Comparison of ENCODE assay signal across 11 mouse cellular contexts in the genomic region with DNA sequence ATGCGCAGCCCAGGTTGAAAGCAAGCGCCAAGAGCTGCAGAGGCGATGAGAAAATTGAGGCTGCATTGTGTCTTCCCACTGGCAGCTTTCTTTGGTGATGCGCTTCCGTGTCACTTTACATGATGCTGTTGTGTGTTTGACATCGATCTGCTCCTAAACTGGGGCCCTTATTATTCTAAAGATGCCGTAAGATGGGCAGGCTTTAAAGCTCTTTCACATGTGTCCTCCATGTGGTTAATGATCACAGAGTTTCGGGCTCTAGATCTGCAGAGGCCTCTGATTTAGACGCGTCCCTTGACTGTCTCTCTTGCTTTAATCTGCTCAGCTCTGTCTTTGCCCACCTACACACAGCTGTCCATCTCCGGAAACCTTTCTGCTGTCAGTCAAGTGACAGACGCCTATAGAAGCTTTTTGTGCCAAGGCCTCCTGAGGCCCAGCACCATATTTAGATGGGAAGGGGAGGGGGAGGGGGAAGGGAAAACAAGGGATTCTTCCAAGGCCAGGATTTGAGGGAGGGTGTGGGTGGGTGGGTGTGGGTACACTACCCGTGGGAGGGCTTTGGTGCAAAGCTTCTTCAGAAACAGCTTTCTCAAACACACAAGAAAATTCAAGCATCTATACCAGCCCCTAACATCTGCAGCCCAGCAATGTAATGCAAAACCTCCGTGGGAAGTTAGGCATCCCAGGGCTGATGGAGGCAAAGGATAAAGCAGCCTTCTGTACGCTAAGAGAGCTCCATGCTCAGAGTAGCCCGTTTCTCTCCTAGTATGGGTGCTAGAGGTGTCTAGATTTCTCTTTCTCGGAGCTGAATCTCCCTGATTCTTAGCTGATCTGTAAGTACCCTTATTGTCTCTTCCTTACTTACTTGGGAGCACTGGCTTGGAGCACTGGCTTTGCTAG. TPM values are rescaled to one million over a fixed set of nuclear protein-coding genes. Genes with fewer than 3 reads are reported as not detected.
DNase-seq lines count a peak whose midpoint lies in the region; ATAC-seq lines count a peak whose summit lies in the region.
"Had no signal": no experiment of that assay in that cellular context is flagged by ENCODE, and none has a peak within 500 bp of the region (broad histone marks: within the 10 kb centered on the region; RNA-seq: fewer than 3 reads in every experiment).

No protein-coding gene starts in this region.

- 0 out of 2 replicates have a peak overlapping the region, but pooled peaks have one; percentile 26 for H3K4me2 ChIP-seq in heart, embryonic 14.5 days (ENCODE audit: low read length)
- H3K4me2 ChIP-seq in forebrain, embryonic 16.5 days (ENCODE audit: low read length) = peak overlapping the region; percentile 43
- peak overlapping the region; percentile 42 for H3K4me2 ChIP-seq in midbrain, embryonic 12.5 days (replicated peaks)
- H3K4me2 ChIP-seq: liver, embryonic 15.5 days had no signal

- peaks cover 3% of the 10 kb centered on the region; the same call in 1 of the 2 replicates for H3K27me3 ChIP-seq in heart, embryonic 14.5 days (ENCODE audit: control insufficient read depth, insufficient read depth, low read length)
- peaks cover 42% of the 10 kb centered on the region for H3K27me3 ChIP-seq in embryonic facial prominence, embryonic 10.5 days (replicated peaks; ENCODE audit: low read depth, poor library complexity, severe bottlenecking)
- H3K27me3 ChIP-seq in forebrain, embryonic 16.5 days (replicated peaks; ENCODE audit: control insufficient read depth, insufficient read depth, low read length) = no peaks in the 10 kb centered on the region
- peaks cover 25% of the 10 kb centered on the region for H3K27me3 ChIP-seq in midbrain, embryonic 12.5 days

- H3K9me3 ChIP-seq in heart, embryonic 14.5 days (ENCODE audit: control insufficient read depth, low read length) = no peaks in the 10 kb centered on the region
- H3K9me3 ChIP-seq in embryonic facial prominence, embryonic 10.5 days = no peaks in the 10 kb centered on the region
- no peaks in the 10 kb centered on the region for H3K9me3 ChIP-seq in forebrain, embryonic 16.5 days (ENCODE audit: control insufficient read depth, low read length)
- no peaks in the 10 kb centered on the region for H3K9me3 ChIP-seq in midbrain, embryonic 12.5 days
- H3K9me3 ChIP-seq: liver, embryonic 15.5 days had no signal

- no peak overlapping the region for H3K27ac ChIP-seq in heart, embryonic 14.5 days (replicated peaks in 1 of 2; ENCODE audit: control insufficient read depth in 1 of 2, insufficient read depth in 1 of 2, low read depth in 2 of 2, low read length in 2 of 2)
- peak overlapping the region; percentile 57; the same call in 1 of the 2 replicates for H3K27ac ChIP-seq in embryonic facial prominence, embryonic 10.5 days (replicated peaks)
- peak overlapping the region; percentile 22; the same call in 1 of the 2 replicates for H3K27ac ChIP-seq in forebrain, embryonic 16.5 days (ENCODE audit: low read length)
- peak overlapping the region; percentile 75 for H3K27ac ChIP-seq in midbrain, embryonic 12.5 days (replicated peaks)
- H3K27ac ChIP-seq: liver, embryonic 15.5 days; stomach, postnatal 0 days had no signal

- H3K9ac ChIP-seq in heart, embryonic 14.5 days (ENCODE audit: low read length) = no peak overlapping the region
- 0 out of 2 replicates have a peak overlapping the region, but pooled peaks have one; percentile 44 for H3K9ac ChIP-seq in forebrain, embryonic 16.5 days (replicated peaks; ENCODE audit: low read depth, low read length)
- H3K9ac ChIP-seq in midbrain, embryonic 12.5 days (replicated peaks) = no peak overlapping the region
- H3K9ac ChIP-seq: liver, embryonic 15.5 days had no signal

- no peak for ATAC-seq in heart, embryonic 14.5 days (ENCODE audit: insufficient number of reproducible peaks, insufficient read depth, low FRiP score, low read depth)
- peak; percentile 56 for ATAC-seq in forebrain, embryonic 16.5 days
- ATAC-seq in midbrain, embryonic 12.5 days (ENCODE audit: low FRiP score, low read depth) = peak; percentile 87
- ATAC-seq in megakaryocyte progenitor cell, adult 5-6 weeks (replicated peaks; ENCODE audit: poor library complexity) = no peak

- no peak overlapping the region for H3K4me3 ChIP-seq in heart, embryonic 14.5 days (ENCODE audit: control insufficient read depth in 1 of 2, insufficient read depth in 1 of 2, low read depth in 1 of 2, low read length in 2 of 2)
- peak overlapping the region; percentile 39 for H3K4me3 ChIP-seq in embryonic facial prominence, embryonic 10.5 days
- H3K4me3 ChIP-seq in forebrain, embryonic 16.5 days (replicated peaks; ENCODE audit: low read length) = no peak overlapping the region
- 0 out of 2 replicates have a peak overlapping the region, but pooled peaks have one; percentile 4 for H3K4me3 ChIP-seq in midbrain, embryonic 12.5 days
- H3K4me3 ChIP-seq: liver, embryonic 15.5 days had no signal

- H3K36me3 ChIP-seq in heart, embryonic 14.5 days (ENCODE audit: control insufficient read depth, insufficient read depth, low read length) = no peaks in the 10 kb centered on the region
- no peaks in the 10 kb centered on the region for H3K36me3 ChIP-seq in embryonic facial prominence, embryonic 10.5 days (replicated peaks)
- H3K36me3 ChIP-seq in forebrain, embryonic 16.5 days (ENCODE audit: control insufficient read depth, insufficient read depth) = no peaks in the 10 kb centered on the region
- no peaks in the 10 kb centered on the region for H3K36me3 ChIP-seq in midbrain, embryonic 12.5 days
- H3K36me3 ChIP-seq: liver, embryonic 15.5 days had no signal

- peaks cover 0 to 4% of the 10 kb centered on the region in 2 experiments; a peak in 1 of 4 replicates for H3K4me1 ChIP-seq in heart, embryonic 14.5 days (ENCODE audit: control insufficient read depth in 2 of 2, insufficient read depth in 2 of 2, low read length in 2 of 2)
- H3K4me1 ChIP-seq in embryonic facial prominence, embryonic 10.5 days = peaks cover 20% of the 10 kb centered on the region
- peaks cover 18% of the 10 kb centered on the region for H3K4me1 ChIP-seq in forebrain, embryonic 16.5 days (replicated peaks; ENCODE audit: control insufficient read depth, insufficient read depth, low read length)
- peaks cover 30% of the 10 kb centered on the region for H3K4me1 ChIP-seq in midbrain, embryonic 12.5 days
- H3K4me1 ChIP-seq: liver, embryonic 15.5 days had no signal

- WGBS in heart, embryonic 14.5 days = 36% methylated on average over 15 of the region's 17 CpGs
- 15% methylated on average over 17 of the region's 17 CpGs for WGBS in embryonic facial prominence, embryonic 10.5 days
- WGBS in forebrain, embryonic 16.5 days = 9% methylated on average over 16 of the region's 17 CpGs
- whole genome bisulfite sequencing in midbrain, embryonic 12.5 days = 7% methylated on average over 17 of the region's 17 CpGs

- no peak for DNase-seq in heart, postnatal 10 days
- DNase-seq in embryonic facial prominence, embryonic 10.5 days (ENCODE audit: low spot score) = no peak
- no peak for DNase-seq in liver
- no peak for DNase-seq in left cerebral cortex, adult 8-10 months (ENCODE audit: low spot score in 2 of 2)
- DNase-seq: kidney, postnatal 4 days had no signal

- intact Hi-C loops in heart, postnatal 10 days (cut with DNase I) = no loop called here

RNA-seq across cellular contexts. Expression of gene Epha4, which starts 7.0 kb away (rescaled TPM):
- 10.0 and 14.1 TPM in 2 replicates for polyA plus RNA-seq in heart, embryonic 14.5 days (2014; fragmentation: Nextera tagmentation; extraction: Ambion mirVana)
- 10 to 100 TPM; 19.3 to 24.0 TPM for total RNA-seq in heart, postnatal 10 days (2021)
- 26.2 and 29.1 TPM in 2 replicates for polyA plus RNA-seq in embryonic facial prominence, embryonic 10.5 days (2016; fragmentation: Nextera tagmentation; extraction: Ambion mirVana)
- polyA plus RNA-seq in forebrain, embryonic 16.5 days (2015; fragmentation: Nextera tagmentation; extraction: Ambion mirVana) = 76.4 and 89.5 TPM in 2 replicates
- polyA plus RNA-seq in midbrain, embryonic 12.5 days (2016; fragmentation: Nextera tagmentation; extraction: Ambion mirVana) = 32.9 and 39.4 TPM in 2 replicates
- total RNA-seq in megakaryocyte progenitor cell, adult 5-6 weeks (2015) = 0.07 TPM in 1 of 2 replicates, not detected in the other
- total RNA-seq in megakaryocyte progenitor cell, adult 5-6 weeks (2017) = 1.0 TPM in 1 of 2 replicates, not detected in the other
- 100 to 1,000 TPM; 139 to 158 (median 143) TPM for total RNA-seq in left cerebral cortex, adult 8-10 months (2022)

Comparison
In these comparisons a context has a peak if more than half of its experiments do, and no peak if none do; other contexts are left out.
1. ATAC-seq: peak in forebrain, embryonic 16.5 days (single experiment) and midbrain, embryonic 12.5 days (single experiment); none in heart, embryonic 14.5 days (single experiment) and megakaryocyte progenitor cell, adult 5-6 weeks (single experiment).
2. H3K27ac ChIP-seq: peak in embryonic facial prominence, embryonic 10.5 days (single experiment), forebrain, embryonic 16.5 days (single experiment) and midbrain, embryonic 12.5 days (single experiment); none in heart, embryonic 14.5 days (0 of 2).
3. H3K4me3 ChIP-seq: peak in embryonic facial prominence, embryonic 10.5 days (single experiment) and midbrain, embryonic 12.5 days (single experiment); none in heart, embryonic 14.5 days (0 of 2) and forebrain, embryonic 16.5 days (single experiment).
4. Peak in every context shown above with its lines, with median percentiles within 50 percentile points of each other: H3K4me2 ChIP-seq.